In genomic region chr1:127980911-127981559, GRCm38 (mm10) we compare ENCODE assay signal across 14 mouse cellular contexts.
A peak's percentile ranks its signal among the peaks of the same experiment; 100 is the strongest.
DNase-seq lines count a peak whose midpoint lies in the region; ATAC-seq and TF ChIP-seq lines count a peak whose summit lies in the region.
"Had no signal": no experiment of that assay in that cellular context is flagged by ENCODE, and none has a peak within 500 bp of the region (broad histone marks: within the 10 kb centered on the region; RNA-seq: fewer than 3 reads in every experiment).

No protein-coding gene starts in this region.

- no peaks in the 10 kb centered on the region for H3K36me3 ChIP-seq in kidney, adult 2 months (ENCODE audit: control insufficient read depth, insufficient read depth, low read length)
- no peaks in the 10 kb centered on the region for H3K36me3 ChIP-seq in intestine, postnatal 0 days (ENCODE audit: control insufficient read depth, insufficient read depth)

- no peak overlapping the region for H3K9ac ChIP-seq in intestine, postnatal 0 days (ENCODE audit: low read depth, low read length)
- H3K9ac ChIP-seq: liver, embryonic 14.5 days had no signal

- no peaks in the 10 kb centered on the region for H3K27me3 ChIP-seq in kidney, adult 2 months (replicated peaks; ENCODE audit: control insufficient read depth, insufficient read depth, low read length)
- no peaks in the 10 kb centered on the region for H3K27me3 ChIP-seq in intestine, postnatal 0 days (replicated peaks; ENCODE audit: control insufficient read depth, insufficient read depth, low read length)
- H3K27me3 ChIP-seq: megakaryocyte, embryonic 14.5 days had no signal

- no peak overlapping the region for H3K27ac ChIP-seq in kidney, adult 2 months (ENCODE audit: insufficient read depth, low read depth, low read length)
- no peak overlapping the region for H3K27ac ChIP-seq in intestine, postnatal 0 days (ENCODE audit: low read depth, low read length)
- H3K27ac ChIP-seq: layer of hippocampus, adult 2 months; liver, embryonic 14.5 days had no signal

- no peak for TF ChIP-seq POLR2A in kidney, adult 2 months (IDR thresholded peaks at IDR 0.05; ENCODE audit: low read depth, low read length)

- H3K4me1 ChIP-seq in kidney, adult 2 months (ENCODE audit: control insufficient read depth, insufficient read depth, low read length) = no peaks in the 10 kb centered on the region
- H3K4me1 ChIP-seq in intestine, postnatal 0 days (replicated peaks; ENCODE audit: control insufficient read depth, insufficient read depth, low read length) = no peaks in the 10 kb centered on the region

- H3K9me3 ChIP-seq in intestine, postnatal 0 days (ENCODE audit: control insufficient read depth) = no peaks in the 10 kb centered on the region
- H3K9me3 ChIP-seq: megakaryocyte, embryonic 14.5 days had no signal

- 0 out of 2 replicates have a peak, but pooled peaks have one; percentile 8 for TF ChIP-seq CTCF in kidney, adult 2 months (conservative IDR thresholded peaks at IDR 0.05; ENCODE audit: insufficient read depth, insufficient read length, low read depth, low read length)
- TF ChIP-seq CTCF in intestine, postnatal 0 days (IDR thresholded peaks at IDR 0.05; ENCODE audit: low read depth) = peak; percentile 48

- ATAC-seq in intestine, postnatal 0 days = peak; percentile 57
- ATAC-seq: CD4-positive, CD25-positive, alpha-beta regulatory T cell, adult 4 months had no signal

- no peak overlapping the region for H3K4me2 ChIP-seq in intestine, postnatal 0 days (replicated peaks; ENCODE audit: low read depth)

- WGBS in kidney, adult 2 months = 58% methylated on average over 2 of the region's 2 CpGs
- 48% methylated on average over 2 of the region's 2 CpGs for WGBS in intestine, postnatal 0 days

- H3K4me3 ChIP-seq in kidney, adult 2 months (ENCODE audit: insufficient read depth, low read depth, low read length) = no peak overlapping the region
- no peak overlapping the region for H3K4me3 ChIP-seq in intestine, postnatal 0 days (ENCODE audit: low read depth, low read length)
- H3K4me3 ChIP-seq: layer of hippocampus, adult 2 months; megakaryocyte, embryonic 14.5 days had no signal

- peak; percentile 10 for DNase-seq in kidney, adult 2 months
- no peak for DNase-seq in kidney, adult 8-10 months
- DNase-seq in A20 (ENCODE audit: low read depth, low spot score) = peak; percentile 24
- DNase-seq in adipocyte (ENCODE audit: low spot score) = peak; percentile 23
- DNase-seq in right cerebral cortex, postnatal 10 days (ENCODE audit: low spot score in 2 of 2) = no peak
- no peak for DNase-seq in cerebellum, postnatal 36 days
- DNase-seq: cerebellum, adult 9-10 months; heart, adult 11 months; heart, postnatal 36 days had no signal

Comparison
In these comparisons a context has a peak if more than half of its experiments do, and no peak if none do; other contexts are left out.
1. DNase-seq: peak in kidney, adult 2 months (single experiment), A20 (single experiment) and adipocyte (single experiment); none in kidney, adult 8-10 months (0 of 2), right cerebral cortex, postnatal 10 days (0 of 2) and cerebellum, postnatal 36 days (0 of 2).